Mouse (Mus musculus) testis, adult 2 months (tissue): ENCODE results near the gene Itgb3.

Experiments used
- CTCF ChIP-seq: fragments of 200-500 bp; IDR thresholded peaks from 2 replicates; pipeline ENCODE4 v1.5.1; 2012; ENCODE audit warnings: low read depth, mild to moderate bottlenecking, inconsistent platforms, low read length, moderate library complexity; ENCODE audit not compliant: control insufficient read depth, insufficient read depth, insufficient replicate concordance
- POLR2A ChIP-seq: fragments of 200-500 bp; IDR thresholded peaks from 2 replicates; pipeline ENCODE4 v1.6.1; 2012; ENCODE audit warnings: low read depth, mild to moderate bottlenecking, inconsistent platforms, low read length, moderate library complexity; ENCODE audit not compliant: control insufficient read depth

DNA sequence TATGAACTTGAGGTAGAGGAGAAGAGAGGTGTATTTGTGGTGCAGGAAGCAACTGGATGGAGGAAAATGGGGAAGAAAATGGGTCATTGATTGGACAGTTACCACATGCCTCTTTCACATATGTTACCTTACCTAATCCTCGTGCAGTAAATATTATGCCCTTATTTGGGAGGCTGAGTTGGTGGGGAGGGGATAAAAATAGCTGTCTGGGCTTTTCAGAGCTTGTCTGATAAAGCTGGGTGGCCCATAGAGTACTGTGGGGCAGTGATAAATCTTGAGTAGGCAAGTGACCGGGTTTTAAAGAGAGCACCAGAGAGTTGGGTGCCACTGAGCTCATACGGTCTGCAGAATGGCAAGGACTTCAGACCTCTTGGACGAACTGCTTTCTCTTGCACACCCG, 8.4 kb downstream of the Itgb3 start:
- TF ChIP-seq CTCF (no peak), POLR2A (no peak)
